Mouse (Mus musculus): ENCODE measurements at regions not wholly inside any gene's neighbourhood (a gene's known extent, or its start where the extent isn't known, plus 50 kb on each side); places are given as distances from the start of the nearest gene placed in this dataset.

- H3K4me3 ChIP-seq (ENCODE audit: low read depth, low read length) = no peak overlapping the region
- 64% methylated on average over 1 of the region's 1 CpGs for WGBS
- no peaks in the 10 kb centered on the region for H3K27me3 ChIP-seq (replicated peaks; ENCODE audit: control insufficient read depth, insufficient read depth, low read length)
- H3K4me2 ChIP-seq (ENCODE audit: low read depth, low read length) = no peak overlapping the region
- 0 out of 2 replicates have a peak, but pooled peaks cover 5% of the 10 kb centered on the region for H3K4me1 ChIP-seq (ENCODE audit: control insufficient read depth, insufficient read depth, low read length)
- H3K36me3 ChIP-seq (ENCODE audit: control insufficient read depth, insufficient read depth, low read length) = no peaks in the 10 kb centered on the region
- no peak overlapping the region for H3K9ac ChIP-seq (ENCODE audit: low read depth, low read length)
- no peak overlapping the region for H3K27ac ChIP-seq (replicated peaks; ENCODE audit: low read depth, low read length)
- no peaks in the 10 kb centered on the region for H3K9me3 ChIP-seq (ENCODE audit: control insufficient read depth, low read length)
- ATAC-seq (ENCODE audit: low read depth) (no peak), DNase-seq (ENCODE audit: low spot score) (no peak)
These were observed 78.9 kb upstream of the Cxadr start for GRCm38 (mm10) chr16:78222377-78222776.

DNA sequence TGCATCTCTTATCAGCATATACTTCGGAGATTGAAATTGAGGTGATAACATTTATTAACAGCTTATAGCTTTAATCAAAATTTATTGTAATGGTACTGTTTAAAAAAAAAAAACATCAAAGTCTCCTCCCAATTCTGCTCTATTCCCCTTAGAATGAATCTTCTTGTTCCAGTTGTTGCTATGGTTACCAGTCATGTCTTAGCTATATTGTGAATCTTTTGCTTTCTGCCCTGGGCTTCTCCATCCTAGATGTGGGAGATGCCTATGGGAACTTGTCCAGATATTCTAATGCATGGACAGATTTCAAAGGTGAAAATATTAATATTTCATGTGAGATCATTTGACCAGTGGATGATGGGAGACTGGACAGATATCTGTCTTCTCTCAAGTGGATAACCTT lies 79.5 kb upstream of the Cxadr start:
- Histone ChIP-seq H3K27me3 (replicated peaks; ENCODE audit: control insufficient read depth, insufficient read depth, low read length) (no peaks in the 10 kb centered on the region), H3K9ac (ENCODE audit: low read depth, low read length) (no peak overlapping the region), H3K4me1 (ENCODE audit: control insufficient read depth, insufficient read depth, low read length) (0 out of 2 replicates have a peak, but pooled peaks cover 5% of the 10 kb centered on the region), H3K27ac (replicated peaks; ENCODE audit: low read depth, low read length) (no peak overlapping the region), H3K4me3 (ENCODE audit: low read depth, low read length) (no peak overlapping the region), H3K9me3 (ENCODE audit: control insufficient read depth, low read length) (no peaks in the 10 kb centered on the region), H3K4me2 (ENCODE audit: low read depth, low read length) (no peak overlapping the region), H3K36me3 (ENCODE audit: control insufficient read depth, insufficient read depth, low read length) (no peaks in the 10 kb centered on the region)
- ATAC-seq (ENCODE audit: low read depth) (no peak), DNase-seq (ENCODE audit: low spot score) (no peak)
- WGBS = 100% methylated on average over 1 of the region's 1 CpGs

GRCm38 (mm10) chr16:78217633-78218032 lies 83.7 kb upstream of the Cxadr start:
- Histone ChIP-seq H3K4me3 (ENCODE audit: low read depth, low read length) (no peak overlapping the region), H3K9me3 (ENCODE audit: control insufficient read depth, low read length) (no peaks in the 10 kb centered on the region), H3K4me2 (ENCODE audit: low read depth, low read length) (peak overlapping the region; percentile 32; the same call in 1 of the 2 replicates), H3K27me3 (replicated peaks; ENCODE audit: control insufficient read depth, insufficient read depth, low read length) (no peaks in the 10 kb centered on the region), H3K27ac (replicated peaks; ENCODE audit: low read depth, low read length) (peak overlapping the region; percentile 58), H3K4me1 (ENCODE audit: control insufficient read depth, insufficient read depth, low read length) (0 out of 2 replicates have a peak, but pooled peaks cover 5% of the 10 kb centered on the region), H3K9ac (ENCODE audit: low read depth, low read length) (no peak overlapping the region), H3K36me3 (ENCODE audit: control insufficient read depth, insufficient read depth, low read length) (no peaks in the 10 kb centered on the region)
- peak; percentile 53 for DNase-seq (ENCODE audit: low spot score)
- WGBS = 27% methylated on average over 6 of the region's 6 CpGs
- ATAC-seq (ENCODE audit: low read depth) = no peak

- H3K27me3 ChIP-seq (replicated peaks; ENCODE audit: control insufficient read depth, insufficient read depth, low read length) = no peaks in the 10 kb centered on the region
- WGBS = 35% methylated on average over 9 of the region's 9 CpGs
- H3K4me1 ChIP-seq (ENCODE audit: control insufficient read depth, insufficient read depth, low read length) = 0 out of 2 replicates have a peak, but pooled peaks cover 5% of the 10 kb centered on the region
- no peak for ATAC-seq (ENCODE audit: low read depth)
- no peak overlapping the region for H3K4me3 ChIP-seq (ENCODE audit: low read depth, low read length)
- no peaks in the 10 kb centered on the region for H3K9me3 ChIP-seq (ENCODE audit: control insufficient read depth, low read length)
- H3K27ac ChIP-seq (replicated peaks; ENCODE audit: low read depth, low read length) = no peak overlapping the region
- no peaks in the 10 kb centered on the region for H3K36me3 ChIP-seq (ENCODE audit: control insufficient read depth, insufficient read depth, low read length)
- DNase-seq (ENCODE audit: low spot score) = no peak
- no peak overlapping the region for H3K9ac ChIP-seq (ENCODE audit: low read depth, low read length)
- H3K4me2 ChIP-seq (ENCODE audit: low read depth, low read length) = peak overlapping the region; percentile 10; the same call in 1 of the 2 replicates
These were observed 84.4 kb upstream of the Cxadr start for GRCm38 (mm10) chr16:78216752-78217351.

GRCm38 (mm10) chr16:78211687-78212086 lies 89.6 kb upstream of the Cxadr start:
- ATAC-seq (ENCODE audit: low read depth) = no peak
- H3K27ac ChIP-seq (replicated peaks; ENCODE audit: low read depth, low read length) = no peak overlapping the region
- no peaks in the 10 kb centered on the region for H3K4me1 ChIP-seq (ENCODE audit: control insufficient read depth, insufficient read depth, low read length)
- no peak for DNase-seq (ENCODE audit: low spot score)
- no peaks in the 10 kb centered on the region for H3K9me3 ChIP-seq (ENCODE audit: control insufficient read depth, low read length)
- no peak overlapping the region for H3K4me2 ChIP-seq (ENCODE audit: low read depth, low read length)
- WGBS = 74% methylated on average over 8 of the region's 8 CpGs
- H3K36me3 ChIP-seq (ENCODE audit: control insufficient read depth, insufficient read depth, low read length) = no peaks in the 10 kb centered on the region
- no peak overlapping the region for H3K4me3 ChIP-seq (ENCODE audit: low read depth, low read length)
- H3K27me3 ChIP-seq (replicated peaks; ENCODE audit: control insufficient read depth, insufficient read depth, low read length) = no peaks in the 10 kb centered on the region
- no peak overlapping the region for H3K9ac ChIP-seq (ENCODE audit: low read depth, low read length)

DNA sequence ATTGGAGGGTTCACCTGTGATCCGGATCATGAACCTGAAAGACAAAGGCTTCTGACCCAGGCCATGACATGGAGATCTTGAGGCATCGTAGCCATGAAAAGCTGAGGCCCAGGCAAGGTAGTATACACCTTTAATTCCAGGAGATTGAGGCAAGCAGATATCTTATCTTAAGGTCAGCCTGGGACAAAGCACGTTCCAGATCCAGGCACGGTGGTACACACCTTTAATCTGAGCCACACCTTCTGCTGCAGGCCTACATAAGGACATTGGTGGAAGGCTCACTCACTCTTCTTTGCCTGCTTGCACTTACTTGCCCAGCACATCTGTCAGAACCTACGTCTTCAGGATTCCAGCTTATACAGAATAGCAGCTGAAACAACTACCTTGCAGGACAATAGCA lies 93.0 kb upstream of the Cxadr start:
- no peak for DNase-seq (ENCODE audit: low spot score)
- no peak for ATAC-seq (ENCODE audit: low read depth)

DNA sequence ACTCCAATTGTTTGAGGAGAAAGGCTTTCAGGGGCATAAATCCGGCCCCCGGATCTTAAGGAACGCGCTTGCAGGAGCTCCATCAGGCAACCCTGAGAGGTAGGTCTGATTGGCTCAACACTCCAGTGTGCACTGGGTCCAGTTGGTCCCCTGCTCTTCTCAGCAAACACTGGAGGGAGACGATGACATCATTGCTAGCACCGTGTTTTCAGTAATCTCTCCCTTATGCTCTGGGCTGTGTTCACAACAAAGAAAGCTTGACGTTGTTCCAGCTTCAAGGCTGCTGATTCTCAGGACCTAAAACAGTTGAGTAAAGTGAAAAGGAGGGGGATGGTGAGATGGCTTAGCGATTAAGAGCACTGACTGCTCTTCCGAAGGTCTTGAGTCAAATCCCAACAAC lies 97.0 kb upstream of the Cxadr start:
- Histone ChIP-seq H3K27me3 (replicated peaks; ENCODE audit: control insufficient read depth, insufficient read depth, low read length) (no peaks in the 10 kb centered on the region), H3K36me3 (ENCODE audit: control insufficient read depth, insufficient read depth, low read length) (no peaks in the 10 kb centered on the region), H3K4me2 (ENCODE audit: low read depth, low read length) (no peak overlapping the region), H3K27ac (replicated peaks; ENCODE audit: low read depth, low read length) (no peak overlapping the region), H3K4me3 (ENCODE audit: low read depth, low read length) (no peak overlapping the region), H3K9me3 (ENCODE audit: control insufficient read depth, low read length) (no peaks in the 10 kb centered on the region), H3K9ac (ENCODE audit: low read depth, low read length) (no peak overlapping the region), H3K4me1 (ENCODE audit: control insufficient read depth, insufficient read depth, low read length) (no peaks in the 10 kb centered on the region)
- no peak for DNase-seq (ENCODE audit: low spot score)
- ATAC-seq (ENCODE audit: low read depth) = no peak
- WGBS = 74% methylated on average over 9 of the region's 9 CpGs

More for the DNA sequence above, 93.0 kb upstream of the Cxadr start:
- Histone ChIP-seq H3K9ac (ENCODE audit: low read depth, low read length) (no peak overlapping the region), H3K4me3 (ENCODE audit: low read depth, low read length) (no peak overlapping the region), H3K27me3 (replicated peaks; ENCODE audit: control insufficient read depth, insufficient read depth, low read length) (no peaks in the 10 kb centered on the region), H3K9me3 (ENCODE audit: control insufficient read depth, low read length) (no peaks in the 10 kb centered on the region), H3K4me2 (ENCODE audit: low read depth, low read length) (no peak overlapping the region), H3K4me1 (ENCODE audit: control insufficient read depth, insufficient read depth, low read length) (no peaks in the 10 kb centered on the region), H3K27ac (replicated peaks; ENCODE audit: low read depth, low read length) (no peak overlapping the region), H3K36me3 (ENCODE audit: control insufficient read depth, insufficient read depth, low read length) (no peaks in the 10 kb centered on the region)
- 91% methylated on average over 5 of the region's 5 CpGs for WGBS

GRCm38 (mm10) chr16:78200044-78200830 lies 101.1 kb upstream of the Cxadr start:
- Histone ChIP-seq H3K4me2 (ENCODE audit: low read depth, low read length) (no peak overlapping the region), H3K9ac (ENCODE audit: low read depth, low read length) (no peak overlapping the region), H3K36me3 (ENCODE audit: control insufficient read depth, insufficient read depth, low read length) (no peaks in the 10 kb centered on the region), H3K27ac (replicated peaks; ENCODE audit: low read depth, low read length) (no peak overlapping the region), H3K4me3 (ENCODE audit: low read depth, low read length) (no peak overlapping the region), H3K27me3 (replicated peaks; ENCODE audit: control insufficient read depth, insufficient read depth, low read length) (no peaks in the 10 kb centered on the region), H3K4me1 (ENCODE audit: control insufficient read depth, insufficient read depth, low read length) (no peaks in the 10 kb centered on the region), H3K9me3 (ENCODE audit: control insufficient read depth, low read length) (no peaks in the 10 kb centered on the region)
- 58% methylated on average over 12 of the region's 12 CpGs for WGBS
- ATAC-seq (ENCODE audit: low read depth) (no peak), DNase-seq (ENCODE audit: low spot score) (no peak)
